Mouse (Mus musculus): ENCODE measurements around the gene Fgfr2. TPM values are rescaled to one million over a fixed set of nuclear protein-coding genes. Genes with fewer than 3 reads are reported as not detected.

Gene Fgfr2
- polyA plus RNA-seq, 1 experiment from 2014 or later = 104 TPM

GRCm38 (mm10) chr7:132689722-132690121 is 433.4 kb downstream of the Fgfr2 start:
- 47% methylated on average over 5 of the region's 5 CpGs for WGBS
- Histone ChIP-seq H3K36me3 (no peaks in the 10 kb centered on the region), H3K9ac (no peak overlapping the region), H3K27me3 (replicated peaks) (no peaks in the 10 kb centered on the region), H3K4me2 (no peak overlapping the region), H3K27ac (no peak overlapping the region), H3K4me1 (peaks cover 9% of the 10 kb centered on the region), H3K9me3 (no peaks in the 10 kb centered on the region), H3K4me3 (replicated peaks) (no peak overlapping the region)
- ATAC-seq (ENCODE audit: insufficient read depth, low FRiP score, low read depth) = no peak

DNA sequence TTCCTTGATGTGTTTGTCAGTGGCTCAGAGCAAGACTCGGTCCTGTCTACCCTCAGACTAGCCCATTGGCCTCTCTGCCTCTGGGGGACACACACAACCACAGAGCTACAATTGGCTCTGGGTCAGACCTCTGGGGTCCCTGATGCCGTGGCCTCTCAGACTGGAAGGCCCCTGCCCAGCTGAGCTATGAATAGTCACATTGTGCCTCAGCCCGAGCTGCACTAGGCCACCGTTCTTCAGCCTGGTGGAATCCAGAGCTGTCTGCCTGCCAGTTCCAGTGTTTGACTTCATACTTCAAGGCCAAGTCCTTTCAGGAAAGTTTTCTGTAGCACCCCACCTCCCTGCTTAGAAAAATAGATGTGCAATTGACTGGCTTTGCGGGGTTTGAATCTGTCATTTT is 434.4 kb downstream of the Fgfr2 start:
- Histone ChIP-seq H3K4me1 (peaks cover 9% of the 10 kb centered on the region), H3K4me2 (no peak overlapping the region), H3K36me3 (no peaks in the 10 kb centered on the region), H3K9ac (no peak overlapping the region), H3K4me3 (replicated peaks) (no peak overlapping the region), H3K27ac (0 out of 2 replicates have a peak overlapping the region, but pooled peaks have one; percentile 14), H3K27me3 (replicated peaks) (no peaks in the 10 kb centered on the region), H3K9me3 (no peaks in the 10 kb centered on the region)
- WGBS = 51% methylated on average over 5 of the region's 5 CpGs
- ATAC-seq (ENCODE audit: insufficient read depth, low FRiP score, low read depth) = no peak

DNA sequence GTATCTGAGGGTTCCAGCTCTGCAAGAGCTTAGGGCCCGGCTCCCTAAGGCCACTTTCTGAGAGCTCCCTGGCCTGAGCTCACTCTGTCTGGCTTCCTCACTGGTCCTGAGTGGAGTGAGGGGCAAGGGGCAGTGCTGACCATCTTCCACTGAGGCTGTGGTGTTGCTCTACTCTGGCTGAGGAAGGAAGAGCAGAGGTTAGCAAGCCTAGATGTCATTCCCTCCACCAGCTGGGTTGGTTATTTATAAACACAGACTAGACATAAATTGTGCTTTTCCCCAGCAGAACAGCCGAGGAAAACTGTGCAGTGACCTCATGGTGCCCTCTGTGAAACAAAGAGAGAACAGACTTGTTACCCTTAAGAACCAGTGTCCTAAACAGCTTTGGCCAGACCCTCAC is 435.3 kb downstream of the Fgfr2 start:
- no peak overlapping the region for H3K4me3 ChIP-seq (replicated peaks)
- WGBS = 24% methylated on average over 2 of the region's 2 CpGs
- H3K27ac ChIP-seq = peak overlapping the region; percentile 33
- no peak for ATAC-seq (ENCODE audit: insufficient read depth, low FRiP score, low read depth)
- no peak overlapping the region for H3K9ac ChIP-seq
- peaks cover 9% of the 10 kb centered on the region for H3K4me1 ChIP-seq
- no peaks in the 10 kb centered on the region for H3K36me3 ChIP-seq
- H3K4me2 ChIP-seq = no peak overlapping the region
- no peaks in the 10 kb centered on the region for H3K9me3 ChIP-seq
- no peaks in the 10 kb centered on the region for H3K27me3 ChIP-seq (replicated peaks)

DNA sequence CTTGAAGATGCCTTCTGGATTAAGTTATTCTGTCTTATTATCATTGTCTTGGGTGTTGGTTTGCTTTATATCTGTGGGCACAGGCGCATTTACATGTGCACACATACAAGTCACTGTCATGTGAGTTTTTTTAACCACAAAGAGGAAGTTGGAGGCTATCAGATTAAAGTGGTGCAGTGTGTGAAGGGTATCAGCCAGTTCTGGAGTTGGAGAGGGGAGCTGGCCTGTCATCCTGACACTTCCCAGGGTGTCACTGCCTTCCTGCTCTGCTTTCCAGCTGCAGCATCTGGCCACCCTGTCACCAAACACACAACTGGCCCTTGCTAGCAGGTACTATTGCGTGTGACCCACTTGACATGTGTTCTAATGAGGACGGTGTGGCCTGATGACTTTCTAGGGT is 436.6 kb downstream of the Fgfr2 start:
- ATAC-seq (ENCODE audit: insufficient read depth, low FRiP score, low read depth) = no peak
- WGBS = 81% methylated on average over 3 of the region's 3 CpGs
- H3K4me3 ChIP-seq (replicated peaks) = no peak overlapping the region
- H3K27me3 ChIP-seq (replicated peaks) = no peaks in the 10 kb centered on the region
- H3K4me1 ChIP-seq = peaks cover 9% of the 10 kb centered on the region
- H3K9me3 ChIP-seq = no peaks in the 10 kb centered on the region
- no peaks in the 10 kb centered on the region for H3K36me3 ChIP-seq
- H3K4me2 ChIP-seq = no peak overlapping the region
- no peak overlapping the region for H3K27ac ChIP-seq
- H3K9ac ChIP-seq = no peak overlapping the region

DNA sequence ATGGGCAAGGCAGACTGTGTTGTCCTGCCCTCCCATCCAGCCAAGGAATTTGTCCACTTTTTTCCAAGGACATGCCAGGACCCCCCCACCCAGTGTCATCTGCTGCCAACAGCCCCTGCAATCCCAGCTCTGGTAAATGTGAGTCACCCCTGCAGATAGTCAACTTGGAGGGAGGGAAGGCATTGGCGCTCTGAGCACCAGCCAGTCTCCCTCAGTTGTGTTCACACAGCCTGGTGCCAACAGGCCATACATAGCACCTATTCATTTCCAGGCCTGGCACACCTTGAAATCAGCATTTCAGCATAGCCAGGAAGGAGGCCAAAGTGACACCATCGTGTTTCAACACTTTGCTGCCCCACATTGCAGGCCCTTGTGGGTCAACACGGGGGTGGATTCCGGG is 439.2 kb downstream of the Fgfr2 start:
- Histone ChIP-seq H3K36me3 (no peaks in the 10 kb centered on the region), H3K4me2 (no peak overlapping the region), H3K27ac (no peak overlapping the region), H3K27me3 (replicated peaks) (no peaks in the 10 kb centered on the region), H3K9ac (no peak overlapping the region), H3K4me1 (peaks cover 9% of the 10 kb centered on the region), H3K9me3 (no peaks in the 10 kb centered on the region), H3K4me3 (replicated peaks) (no peak overlapping the region)
- 84% methylated on average over 4 of the region's 4 CpGs for WGBS
- ATAC-seq (ENCODE audit: insufficient read depth, low FRiP score, low read depth) = no peak

DNA sequence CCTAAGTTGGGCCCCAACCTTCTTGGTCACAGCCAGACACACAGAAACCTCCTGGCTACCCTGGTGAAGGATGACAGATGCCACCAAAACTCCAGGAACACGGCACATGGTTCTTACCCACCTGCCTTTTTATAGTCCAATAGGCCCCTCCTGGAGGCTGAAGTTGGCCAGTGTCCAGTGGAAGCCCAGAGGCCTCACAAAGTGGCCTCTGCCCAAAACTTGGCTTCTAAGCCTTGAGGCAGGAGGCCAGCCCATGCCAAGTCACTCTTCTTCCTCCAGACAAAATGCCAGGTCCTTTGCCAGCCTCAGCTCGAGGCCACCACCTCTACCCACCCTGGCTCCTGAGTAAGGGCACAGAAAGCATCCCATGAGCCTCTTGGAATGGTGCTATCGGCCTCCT is 440.2 kb downstream of the Fgfr2 start:
- Histone ChIP-seq H3K27ac (no peak overlapping the region), H3K4me1 (peaks cover 6% of the 10 kb centered on the region), H3K4me3 (replicated peaks) (no peak overlapping the region), H3K9ac (no peak overlapping the region), H3K36me3 (no peaks in the 10 kb centered on the region), H3K9me3 (no peaks in the 10 kb centered on the region), H3K4me2 (no peak overlapping the region), H3K27me3 (replicated peaks) (no peaks in the 10 kb centered on the region)
- 84% methylated on average over 3 of the region's 3 CpGs for WGBS
- ATAC-seq (ENCODE audit: insufficient read depth, low FRiP score, low read depth) = no peak

DNA sequence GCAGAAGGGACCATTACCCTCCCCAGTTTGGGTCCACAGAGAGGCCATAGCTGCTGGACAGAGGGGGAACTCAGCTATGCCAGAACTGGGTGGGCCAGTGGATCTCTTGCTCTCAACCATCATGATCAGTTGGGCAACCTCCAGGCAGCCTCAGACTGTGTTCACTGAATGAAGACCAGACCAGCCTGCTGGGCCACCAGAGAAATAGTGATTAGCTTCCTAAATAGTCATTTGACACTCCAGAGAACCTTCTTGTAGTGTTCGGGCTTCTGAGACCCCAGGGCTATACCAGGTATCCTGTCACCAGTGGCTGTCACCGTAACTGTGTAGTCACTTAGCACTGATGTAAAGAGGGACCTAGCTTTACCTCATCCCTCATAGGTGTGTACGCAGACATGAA is 440.8 kb downstream of the Fgfr2 start:
- Histone ChIP-seq H3K4me3 (replicated peaks) (no peak overlapping the region), H3K27me3 (replicated peaks) (no peaks in the 10 kb centered on the region), H3K27ac (no peak overlapping the region), H3K9ac (no peak overlapping the region), H3K9me3 (no peaks in the 10 kb centered on the region), H3K4me1 (peaks cover under 1% of the 10 kb centered on the region; the same call in 1 of the 2 replicates), H3K36me3 (no peaks in the 10 kb centered on the region), H3K4me2 (no peak overlapping the region)
- 89% methylated on average over 3 of the region's 3 CpGs for WGBS
- no peak for ATAC-seq (ENCODE audit: insufficient read depth, low FRiP score, low read depth)

- WGBS = 93% methylated on average over 1 of the region's 1 CpGs
These were observed 441.3 kb downstream of the Fgfr2 start for GRCm38 (mm10) chr7:132681831-132682230.

GRCm38 (mm10) chr7:132681296-132681695 is 441.9 kb downstream of the Fgfr2 start:
- WGBS = 87% methylated on average over 11 of the region's 11 CpGs

More at GRCm38 (mm10) chr7:132681831-132682230, 441.3 kb downstream of the Fgfr2 start:
- ATAC-seq (ENCODE audit: insufficient read depth, low FRiP score, low read depth) = no peak
- Histone ChIP-seq H3K4me1 (no peaks in the 10 kb centered on the region), H3K4me2 (no peak overlapping the region), H3K4me3 (replicated peaks) (no peak overlapping the region), H3K9ac (no peak overlapping the region), H3K27me3 (replicated peaks) (no peaks in the 10 kb centered on the region), H3K27ac (no peak overlapping the region), H3K9me3 (no peaks in the 10 kb centered on the region), H3K36me3 (no peaks in the 10 kb centered on the region)

GRCm38 (mm10) chr7:132679549-132679948 is 443.6 kb downstream of the Fgfr2 start:
- no peak for ATAC-seq (ENCODE audit: insufficient read depth, low FRiP score, low read depth)
- no peak overlapping the region for H3K9ac ChIP-seq
- no peaks in the 10 kb centered on the region for H3K27me3 ChIP-seq (replicated peaks)
- no peak overlapping the region for H3K27ac ChIP-seq
- no peaks in the 10 kb centered on the region for H3K4me1 ChIP-seq
- no peaks in the 10 kb centered on the region for H3K9me3 ChIP-seq
- no peak overlapping the region for H3K4me3 ChIP-seq (replicated peaks)
- 72% methylated on average over 6 of the region's 6 CpGs for WGBS
- H3K4me2 ChIP-seq = no peak overlapping the region
- H3K36me3 ChIP-seq = no peaks in the 10 kb centered on the region

More at GRCm38 (mm10) chr7:132681296-132681695, 441.9 kb downstream of the Fgfr2 start:
- H3K4me3 ChIP-seq (replicated peaks) = no peak overlapping the region
- no peaks in the 10 kb centered on the region for H3K27me3 ChIP-seq (replicated peaks)
- no peak overlapping the region for H3K9ac ChIP-seq
- no peaks in the 10 kb centered on the region for H3K36me3 ChIP-seq
- no peak for ATAC-seq (ENCODE audit: insufficient read depth, low FRiP score, low read depth)
- H3K4me2 ChIP-seq = no peak overlapping the region
- no peaks in the 10 kb centered on the region for H3K4me1 ChIP-seq
- no peak overlapping the region for H3K27ac ChIP-seq
- H3K9me3 ChIP-seq = no peaks in the 10 kb centered on the region

GRCm38 (mm10) chr7:132679117-132679516 is 444.0 kb downstream of the Fgfr2 start:
- H3K27me3 ChIP-seq (replicated peaks) = no peaks in the 10 kb centered on the region
- no peaks in the 10 kb centered on the region for H3K9me3 ChIP-seq
- H3K36me3 ChIP-seq = no peaks in the 10 kb centered on the region
- H3K4me1 ChIP-seq = no peaks in the 10 kb centered on the region
- H3K4me3 ChIP-seq (replicated peaks) = no peak overlapping the region
- no peak overlapping the region for H3K4me2 ChIP-seq
- no peak overlapping the region for H3K9ac ChIP-seq
- H3K27ac ChIP-seq = no peak overlapping the region
- ATAC-seq (ENCODE audit: insufficient read depth, low FRiP score, low read depth) = no peak
- WGBS = 66% methylated on average over 4 of the region's 4 CpGs

GRCm38 (mm10) chr7:132675922-132676321 is 447.2 kb downstream of the Fgfr2 start:
- Histone ChIP-seq H3K9me3 (no peaks in the 10 kb centered on the region), H3K4me3 (replicated peaks) (no peak overlapping the region), H3K4me2 (no peak overlapping the region), H3K27ac (no peak overlapping the region), H3K9ac (no peak overlapping the region), H3K4me1 (peaks cover 4% of the 10 kb centered on the region; the same call in 1 of the 2 replicates), H3K36me3 (no peaks in the 10 kb centered on the region), H3K27me3 (replicated peaks) (no peaks in the 10 kb centered on the region)
- 82% methylated on average over 2 of the region's 2 CpGs for WGBS
- no peak for ATAC-seq (ENCODE audit: insufficient read depth, low FRiP score, low read depth)
